Mouse (Mus musculus): ENCODE measurements at regions not wholly inside any gene's neighbourhood (a gene's known extent, or its start where the extent isn't known, plus 50 kb on each side); places are given as distances from the start of the nearest gene placed in this dataset.

GRCm38 (mm10) chr1:186909518-186910105 is 57.6 kb upstream of the D1Pas1 start:
- no peak for DNase-seq

GRCm38 (mm10) chr1:186909073-186909472 is 58.1 kb upstream of the D1Pas1 start:
- DNase-seq, result no peak

- no peak for DNase-seq
Measured at GRCm38 (mm10) chr1:186907409-186908170, 59.6 kb upstream of the D1Pas1 start.

DNA sequence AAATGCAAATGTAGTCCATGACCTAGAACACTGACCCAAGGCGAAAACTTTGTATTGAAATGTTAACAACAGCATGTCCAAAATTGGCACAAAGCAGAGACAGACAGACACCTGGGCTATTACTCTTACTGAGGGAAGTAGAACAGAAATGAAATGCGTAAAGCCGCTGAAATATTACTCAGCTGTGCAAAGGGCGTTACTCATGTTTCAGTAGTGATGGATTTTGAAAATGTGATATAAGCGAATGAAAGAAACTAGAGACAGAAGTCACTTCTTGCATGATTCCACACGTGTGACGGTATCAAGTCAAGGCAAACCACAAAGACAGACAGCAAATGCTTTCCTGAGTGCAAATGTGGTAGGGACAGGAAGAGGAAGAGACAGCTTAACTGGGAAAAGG is 61.3 kb upstream of the D1Pas1 start:
- DNase-seq, result no peak

- no peak for DNase-seq
Measured at GRCm38 (mm10) chr1:186901548-186901947, 65.7 kb upstream of the D1Pas1 start.

DNA sequence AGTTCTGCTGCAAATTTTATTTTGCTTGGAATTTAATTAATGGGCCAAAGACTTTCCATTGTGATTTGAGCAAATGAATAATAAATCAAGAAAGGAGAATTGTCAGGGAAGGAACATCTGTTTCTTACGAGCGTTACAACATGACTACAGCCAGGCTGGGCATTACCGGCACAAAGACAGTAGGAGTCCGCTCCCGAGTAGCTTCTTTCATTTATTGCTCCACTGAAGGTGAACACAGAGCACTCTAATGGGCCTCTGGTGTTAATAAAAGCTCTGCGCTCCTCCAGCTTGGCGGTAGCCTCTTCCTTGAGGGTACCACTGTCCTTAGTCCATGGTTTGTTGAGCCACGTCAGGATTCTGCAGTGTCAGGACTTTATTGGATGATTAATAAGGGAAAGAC is 69.0 kb upstream of the D1Pas1 start:
- DNase-seq, result no peak

DNA sequence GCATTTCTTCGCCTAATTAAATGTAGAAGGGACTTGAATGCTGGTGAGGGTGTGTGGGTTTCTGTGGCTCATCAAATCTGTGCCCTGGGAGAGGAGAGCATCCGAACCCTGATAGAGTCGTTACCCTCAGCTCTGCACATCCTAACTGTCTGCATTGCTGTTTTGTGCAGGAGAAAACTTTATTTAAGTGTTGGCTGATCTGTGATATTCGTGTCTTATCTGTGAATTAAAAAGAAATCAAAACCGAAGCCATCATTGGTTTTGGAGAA is 77.7 kb upstream of the D1Pas1 start:
- DNase-seq, result no peak

GRCm38 (mm10) chr1:186888767-186889583 is 78.2 kb upstream of the D1Pas1 start:
- DNase-seq, result peak; percentile 19

DNA sequence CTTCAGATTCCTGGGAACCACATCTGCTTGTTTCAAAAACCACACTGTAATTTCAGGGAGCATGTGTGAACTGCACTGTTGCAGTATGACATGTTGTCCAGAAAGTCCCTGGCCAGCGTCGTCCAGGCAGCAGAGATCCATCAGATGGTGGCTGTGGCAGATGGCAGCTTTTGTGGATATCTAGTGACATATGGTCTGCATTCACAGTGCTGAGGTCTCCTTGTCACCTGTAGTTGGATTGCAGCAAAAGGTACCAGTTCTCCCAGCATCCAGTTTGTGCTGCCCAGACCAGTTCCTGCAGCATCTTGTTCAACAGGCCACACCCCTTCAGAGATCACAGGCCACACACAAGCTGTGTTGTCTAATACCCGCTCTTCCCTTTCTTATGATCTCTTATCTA is 80.1 kb upstream of the D1Pas1 start:
- no peak for DNase-seq

DNA sequence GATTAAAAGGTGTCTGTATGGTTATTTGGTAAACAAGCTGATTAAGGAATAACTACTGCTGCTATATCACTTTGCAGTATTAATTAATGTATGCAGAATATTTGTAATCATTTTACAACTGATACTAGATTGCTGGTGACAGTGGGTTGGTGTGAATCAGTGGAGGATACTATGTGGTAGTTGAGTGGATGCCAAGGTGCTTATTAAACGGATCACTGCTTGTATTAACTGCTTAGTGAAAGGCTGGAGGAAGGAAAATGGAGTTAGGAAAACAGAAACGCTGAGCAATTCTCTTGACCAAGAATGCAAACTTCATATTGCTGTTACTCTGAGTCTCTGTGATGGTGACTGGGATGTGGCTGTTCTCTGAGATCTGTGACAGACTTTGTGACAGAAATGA is 86.8 kb upstream of the D1Pas1 start:
- no peak for DNase-seq

GRCm38 (mm10) chr1:186860608-186861444 is 106.4 kb upstream of the D1Pas1 start:
- DNase-seq, result no peak

- no peak for DNase-seq
Measured at GRCm38 (mm10) chr1:186858285-186858684, 108.9 kb upstream of the D1Pas1 start.

DNA sequence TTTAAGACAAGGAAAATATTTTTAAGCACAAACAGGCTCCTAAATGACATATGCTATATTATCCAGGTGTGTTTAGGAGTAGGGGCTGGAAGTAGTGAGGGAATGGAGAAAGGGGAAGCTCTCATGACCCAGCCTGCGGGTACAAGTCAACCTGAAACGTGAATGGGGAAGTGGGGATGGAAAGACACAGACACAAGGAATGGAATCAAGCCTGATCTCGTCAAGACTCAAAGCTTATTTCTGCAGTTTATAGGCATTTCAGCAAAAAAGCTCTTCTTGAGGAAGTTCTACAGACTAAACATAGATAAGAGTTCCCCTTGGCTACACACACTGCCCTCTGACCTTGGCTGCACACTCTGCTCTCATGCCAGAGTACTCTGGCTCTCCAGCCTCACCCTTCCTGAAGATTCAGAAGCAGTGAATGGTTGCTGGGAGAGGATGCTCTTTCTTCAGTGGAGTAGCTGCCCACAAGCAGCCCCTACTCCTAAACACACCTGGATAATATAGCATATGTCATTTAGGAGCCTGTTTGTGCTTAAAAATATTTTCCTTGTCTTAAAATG is 106.4 kb upstream of the Rrp15 start:
- DNase-seq, result no peak

GRCm38 (mm10) chr1:186845256-186845655 is 96.1 kb upstream of the Rrp15 start:
- no peak for DNase-seq

- peak; percentile 11 for DNase-seq
Measured at GRCm38 (mm10) chr1:186833896-186834800, 85.0 kb upstream of the Rrp15 start.

DNA sequence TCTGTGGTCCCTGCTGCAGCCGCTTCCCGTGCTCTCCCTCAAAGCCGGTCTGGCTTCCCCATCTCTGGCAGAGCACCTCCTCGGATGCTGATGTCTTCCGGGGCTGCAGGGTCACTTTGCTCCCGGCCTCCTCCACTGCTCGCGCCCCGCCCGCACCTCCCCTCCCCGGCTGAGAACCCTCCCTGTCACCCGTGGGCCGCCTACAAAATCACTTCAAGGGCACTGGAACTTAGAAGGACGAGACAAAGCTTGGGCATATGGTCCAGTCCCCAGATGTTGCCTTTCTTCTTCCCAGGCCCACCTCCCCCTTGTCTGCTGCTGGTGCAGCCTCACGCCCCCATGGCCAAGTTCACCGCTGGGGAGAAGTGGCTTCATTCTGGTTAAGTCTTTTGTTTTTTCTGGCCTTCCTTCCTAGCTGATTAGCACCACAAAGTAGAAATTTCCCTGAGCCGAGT is 84.3 kb upstream of the Rrp15 start:
- DNase-seq, result peak; percentile 10

- peak; percentile 24 for DNase-seq
Measured at GRCm38 (mm10) chr1:186827773-186828172, 78.6 kb upstream of the Rrp15 start.

GRCm38 (mm10) chr1:186808192-186808960 is 59.2 kb upstream of the Rrp15 start:
- no peak for DNase-seq

DNA sequence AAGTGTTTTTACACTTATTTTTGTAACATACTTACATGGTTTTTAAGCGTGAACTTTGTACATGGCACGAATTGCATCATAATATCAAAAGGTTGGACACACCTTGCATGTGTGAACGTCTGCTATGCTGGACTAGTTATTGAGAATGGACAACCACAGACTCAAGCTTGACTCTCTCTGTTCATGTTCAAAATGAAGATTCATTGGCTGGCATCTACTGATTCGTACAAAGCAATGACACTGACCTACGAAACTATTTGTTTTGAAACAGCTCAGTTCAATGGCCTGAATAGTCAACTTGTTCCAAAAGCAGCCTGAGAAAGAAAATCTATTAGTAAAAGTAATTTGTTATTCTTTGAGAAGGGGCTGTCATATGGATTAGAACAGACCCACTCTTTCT is 55.3 kb upstream of the Rrp15 start:
- no peak for DNase-seq
